Mouse (Mus musculus): ENCODE measurements at regions not wholly inside any gene's neighbourhood (a gene's known extent, or its start where the extent isn't known, plus 50 kb on each side); places are given as distances from the start of the nearest gene placed in this dataset.
A peak's percentile ranks its signal among the peaks of the same experiment; 100 is the strongest.

GRCm38 (mm10) chr9:34323571-34323970 is 162.1 kb upstream of the Kirrel3 start:
- DNase-seq (ENCODE audit: low spot score) = no peak

- no peak for DNase-seq (ENCODE audit: low spot score)
Measured at GRCm38 (mm10) chr9:34328723-34329122, 157.0 kb upstream of the Kirrel3 start.

- no peak for DNase-seq (ENCODE audit: low spot score)
Measured at GRCm38 (mm10) chr9:34334112-34334511, 151.6 kb upstream of the Kirrel3 start.

- no peak for DNase-seq (ENCODE audit: low spot score)
Measured at GRCm38 (mm10) chr9:34334555-34335468, 150.9 kb upstream of the Kirrel3 start.

GRCm38 (mm10) chr9:34348442-34348841 is 137.3 kb upstream of the Kirrel3 start:
- no peak for DNase-seq (ENCODE audit: low spot score)

- no peak for DNase-seq (ENCODE audit: low spot score)
Measured at GRCm38 (mm10) chr9:34349997-34350396, 135.7 kb upstream of the Kirrel3 start.

- DNase-seq (ENCODE audit: low spot score) = no peak
Measured at GRCm38 (mm10) chr9:34353744-34354143, 131.9 kb upstream of the Kirrel3 start.

GRCm38 (mm10) chr9:34354723-34355316 is 130.9 kb upstream of the Kirrel3 start:
- DNase-seq (ENCODE audit: low spot score) = no peak

- no peak for DNase-seq (ENCODE audit: low spot score)
Measured at GRCm38 (mm10) chr9:34370686-34371398, 114.9 kb upstream of the Kirrel3 start.

GRCm38 (mm10) chr9:34375187-34375586 is 110.5 kb upstream of the Kirrel3 start:
- DNase-seq (ENCODE audit: low spot score) = peak; percentile 14

GRCm38 (mm10) chr9:34380008-34380407 is 105.7 kb upstream of the Kirrel3 start:
- no peak for DNase-seq (ENCODE audit: low spot score)

GRCm38 (mm10) chr9:34381601-34382000 is 104.1 kb upstream of the Kirrel3 start:
- DNase-seq (ENCODE audit: low spot score) = no peak

GRCm38 (mm10) chr9:34382208-34382607 is 103.5 kb upstream of the Kirrel3 start:
- no peak for DNase-seq (ENCODE audit: low spot score)

GRCm38 (mm10) chr9:34386071-34386470 is 99.6 kb upstream of the Kirrel3 start:
- DNase-seq (ENCODE audit: low spot score) = no peak

GRCm38 (mm10) chr9:34393042-34393441 is 92.7 kb upstream of the Kirrel3 start:
- no peak for DNase-seq (ENCODE audit: low spot score)

- DNase-seq (ENCODE audit: low spot score) = no peak
Measured at GRCm38 (mm10) chr9:34395839-34396804, 89.6 kb upstream of the Kirrel3 start.

- no peak for DNase-seq (ENCODE audit: low spot score)
Measured at GRCm38 (mm10) chr9:34411699-34412098, 74.0 kb upstream of the Kirrel3 start.

GRCm38 (mm10) chr9:34416153-34416552 is 69.5 kb upstream of the Kirrel3 start:
- no peak for DNase-seq (ENCODE audit: low spot score)

- DNase-seq (ENCODE audit: low spot score) = no peak
Measured at GRCm38 (mm10) chr9:34418100-34418499, 67.6 kb upstream of the Kirrel3 start.

GRCm38 (mm10) chr9:34421956-34422355 is 63.7 kb upstream of the Kirrel3 start:
- DNase-seq (ENCODE audit: low spot score) = no peak

- DNase-seq (ENCODE audit: low spot score) = no peak
Measured at GRCm38 (mm10) chr9:34423062-34423461, 62.6 kb upstream of the Kirrel3 start.

GRCm38 (mm10) chr9:34426589-34426988 is 59.1 kb upstream of the Kirrel3 start:
- DNase-seq (ENCODE audit: low spot score) = no peak

Measured in embryo, embryonic 10.5 days (tissue).